Mouse (Mus musculus) C2C12 (cell line): ENCODE results near the gene Spred1. TPM values are rescaled to one million over a fixed set of nuclear protein-coding genes. Genes with fewer than 3 reads are reported as not detected.
A peak's percentile ranks its signal among the peaks of the same experiment; 100 is the strongest.

Experiments used
- H3K27me3 ChIP-seq: one replicate; pipeline ENCODE4 v1.6.1; 2011; ENCODE audit not compliant: control insufficient read depth, insufficient read depth, insufficient read length
- H3K36me3 ChIP-seq: one replicate; pipeline ENCODE4 v1.6.1; 2011; ENCODE audit not compliant: control insufficient read depth, insufficient read depth
- H3K4me3 ChIP-seq: one replicate; pipeline ENCODE4 v1.5.1; 2011; ENCODE audit warnings: mild to moderate bottlenecking, control low read depth; ENCODE audit not compliant: poor library complexity, insufficient read depth, severe bottlenecking
- H3K79me2 ChIP-seq: one replicate; pipeline ENCODE4 v1.6.1; 2011; ENCODE audit not compliant: control insufficient read depth, insufficient read depth
- H3K79me3 ChIP-seq: one replicate; pipeline ENCODE4 v1.6.1; 2011; ENCODE audit warnings: low read depth, control low read depth
- H3ac ChIP-seq: one replicate; pipeline ENCODE3; 2011; ENCODE audit warnings: low read depth; ENCODE audit not compliant: control insufficient read depth, insufficient read length
- CTCF ChIP-seq: IDR thresholded peaks from one replicate; pipeline ENCODE4 v1.5.1; 2011; ENCODE audit not compliant: control insufficient read depth, insufficient read depth, insufficient read length
- MAX ChIP-seq: IDR thresholded peaks from one replicate; pipeline ENCODE4 v1.6.1; 2011; ENCODE audit warnings: mild to moderate bottlenecking, control low read depth
- microRNA-seq: library from miRNA; unstranded; fragments of <30 nt; microRNA quantifications from one replicate; pipeline ENCODE4, GENCODE M21; 2019; ENCODE audit warnings: borderline microRNAs expressed
- polyA plus RNA-seq: library from polyadenylated mRNA; unstranded; fragments of >200 nt; fragmentation: generic; extraction: Trizol; gene quantifications from one replicate; pipeline ENCODE4 v1.2.1, GENCODE M21; 2012; ENCODE audit warnings: missing spikeins

Spred1 gene
- polyA plus RNA-seq, 1 experiment, result 13.0 TPM

DNA sequence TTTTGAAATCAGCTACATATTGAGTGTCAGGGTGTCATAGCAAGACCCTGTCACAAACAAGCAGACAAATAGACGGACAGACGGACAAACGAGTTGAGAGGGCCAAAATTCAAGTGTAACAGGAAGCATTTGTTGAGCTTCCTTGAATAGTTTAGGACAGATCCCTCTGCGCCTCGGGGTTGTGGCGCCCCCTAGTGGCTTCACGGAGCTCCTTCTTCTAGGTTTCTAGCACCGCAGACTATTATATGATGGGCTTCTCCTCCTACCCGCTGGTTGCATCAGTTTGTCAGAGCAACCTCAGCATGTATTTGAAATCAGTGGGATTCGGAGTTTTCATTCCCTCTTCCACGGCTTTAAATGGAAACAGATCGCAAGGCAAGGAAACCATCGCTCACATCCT lies 110.1 kb downstream of the Spred1 start:
- H3K36me3 ChIP-seq, result no peaks in the 10 kb centered on the region
- peaks cover 4% of the 10 kb centered on the region for H3K27me3 ChIP-seq
- no peak overlapping the region for H3ac ChIP-seq
- no peaks in the 10 kb centered on the region for H3K79me3 ChIP-seq
- H3K4me3 ChIP-seq, result no peak overlapping the region
- TF ChIP-seq CTCF (peak; percentile 42), MAX (no peak)
- H3K79me2 ChIP-seq, result no peaks in the 10 kb centered on the region

Small RNA genes within 50 kb of the gene (microRNA-seq; reads per million reads assigned to microRNA genes)
- 1,041 reads per million, percentile 86 among the genes with 10 or more reads in this experiment for gene Mir674

Other genes starting within 250 kb of the Spred1 start
- gene Tmco5, start 242.7 kb upstream of the Spred1 start, polyA plus RNA-seq, result not detected
- gene Fam98b, start 128.4 kb downstream of the Spred1 start, polyA plus RNA-seq, result 36.4 TPM
- gene Rasgrp1, start 221.6 kb downstream of the Spred1 start, polyA plus RNA-seq, result not detected